In the genomic region with DNA sequence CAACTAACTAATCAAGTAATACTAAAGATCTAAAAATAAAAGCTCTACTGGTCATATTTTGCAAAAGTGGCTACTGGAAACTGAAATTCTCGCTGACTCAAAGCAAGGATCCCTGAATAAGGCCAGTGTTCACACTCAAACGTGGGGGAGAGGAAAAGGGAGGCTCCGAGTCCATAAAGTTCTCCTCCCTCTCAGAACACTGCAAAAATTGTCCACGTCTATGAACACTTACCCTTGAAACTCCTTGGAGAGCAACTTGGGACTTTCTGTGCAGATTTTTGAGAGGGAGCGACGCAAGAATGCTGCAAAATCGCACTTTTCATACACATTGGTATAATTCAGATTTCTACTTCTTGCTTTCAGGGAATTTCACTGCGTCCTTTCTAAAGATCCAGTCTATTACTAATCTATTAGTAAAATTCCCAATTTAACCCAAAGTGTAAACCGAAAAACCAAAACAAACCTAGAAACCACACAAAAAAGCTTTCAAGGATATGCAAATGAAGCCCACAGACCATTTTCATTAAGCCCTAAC, we compare ENCODE assay signal across 8 mouse cellular contexts. TPM values are rescaled to one million over a fixed set of nuclear protein-coding genes. Genes with fewer than 3 reads are reported as not detected.
DNase-seq lines count a peak whose midpoint lies in the region; ATAC-seq lines count a peak whose summit lies in the region.

No protein-coding gene starts in this region.

- H3K27ac ChIP-seq in neural tube, embryonic 11.5 days (ENCODE audit: low read depth, low read length) = no peak overlapping the region; the same call in 1 of the 2 replicates
- peak overlapping the region; percentile 99 for H3K27ac ChIP-seq in embryonic facial prominence, embryonic 15.5 days (replicated peaks)
- H3K27ac ChIP-seq in intestine, embryonic 15.5 days = peak overlapping the region; percentile 68
- H3K27ac ChIP-seq in midbrain, embryonic 15.5 days = peak overlapping the region; percentile 98

- DNase-seq in neural tube, embryonic 11.5 days (ENCODE audit: low spot score) = no peak
- no peak for DNase-seq in neural tube, embryonic 10.5 days (ENCODE audit: extremely low spot score, low spot score)
- no peak for DNase-seq in layer of hippocampus, adult 9-11 months
- DNase-seq in cerebellum, adult 8-10 months = no peak
- no peak for DNase-seq in frontal cortex, postnatal 25 days (ENCODE audit: low spot score in 2 of 2)

- H3K9ac ChIP-seq in neural tube, embryonic 11.5 days (ENCODE audit: low read length) = peak overlapping the region; percentile 87
- H3K9ac ChIP-seq in embryonic facial prominence, embryonic 15.5 days = peak overlapping the region; percentile 92
- H3K9ac ChIP-seq in intestine, embryonic 15.5 days = peak overlapping the region; percentile 93
- H3K9ac ChIP-seq in midbrain, embryonic 15.5 days = peak overlapping the region; percentile 98

- no peaks in the 10 kb centered on the region for H3K36me3 ChIP-seq in neural tube, embryonic 11.5 days (ENCODE audit: control insufficient read depth, insufficient read depth, low read length)
- 0 out of 2 replicates have a peak, but pooled peaks cover 5% of the 10 kb centered on the region for H3K36me3 ChIP-seq in embryonic facial prominence, embryonic 15.5 days
- H3K36me3 ChIP-seq in intestine, embryonic 15.5 days = no peaks in the 10 kb centered on the region
- H3K36me3 ChIP-seq in midbrain, embryonic 15.5 days (replicated peaks) = no peaks in the 10 kb centered on the region

- no peaks in the 10 kb centered on the region for H3K27me3 ChIP-seq in neural tube, embryonic 11.5 days (ENCODE audit: control insufficient read depth, insufficient read depth, low read length)
- no peaks in the 10 kb centered on the region for H3K27me3 ChIP-seq in embryonic facial prominence, embryonic 15.5 days
- no peaks in the 10 kb centered on the region for H3K27me3 ChIP-seq in intestine, embryonic 15.5 days (replicated peaks)
- no peaks in the 10 kb centered on the region for H3K27me3 ChIP-seq in midbrain, embryonic 15.5 days (replicated peaks)

- peaks cover 5% of the 10 kb centered on the region; the same call in 1 of the 2 replicates for H3K4me1 ChIP-seq in neural tube, embryonic 11.5 days (ENCODE audit: control insufficient read depth, insufficient read depth, low read length)
- peaks cover 13% of the 10 kb centered on the region for H3K4me1 ChIP-seq in embryonic facial prominence, embryonic 15.5 days
- peaks cover 5% of the 10 kb centered on the region; the same call in 1 of the 2 replicates for H3K4me1 ChIP-seq in intestine, embryonic 15.5 days (replicated peaks)
- peaks cover 20% of the 10 kb centered on the region for H3K4me1 ChIP-seq in midbrain, embryonic 15.5 days

- ATAC-seq in neural tube, embryonic 11.5 days (ENCODE audit: insufficient read depth, low FRiP score, low TSS enrichment) = no peak
- no peak for ATAC-seq in embryonic facial prominence, embryonic 15.5 days (ENCODE audit: insufficient number of reproducible peaks, low FRiP score, low TSS enrichment, low read depth)
- ATAC-seq in intestine, embryonic 15.5 days = no peak
- ATAC-seq in midbrain, embryonic 15.5 days (replicated peaks) = no peak

- peak overlapping the region; percentile 50 for H3K4me2 ChIP-seq in neural tube, embryonic 11.5 days (ENCODE audit: low read depth)
- H3K4me2 ChIP-seq in embryonic facial prominence, embryonic 15.5 days (replicated peaks) = peak overlapping the region; percentile 76
- peak overlapping the region; percentile 83 for H3K4me2 ChIP-seq in intestine, embryonic 15.5 days (replicated peaks)
- H3K4me2 ChIP-seq in midbrain, embryonic 15.5 days = peak overlapping the region; percentile 88

- 20% methylated on average over 9 of the region's 9 CpGs for WGBS in neural tube, embryonic 11.5 days
- WGBS in embryonic facial prominence, embryonic 15.5 days = 2% methylated on average over 9 of the region's 9 CpGs
- WGBS in intestine, embryonic 15.5 days = 6% methylated on average over 9 of the region's 9 CpGs
- WGBS in midbrain, embryonic 15.5 days = 8% methylated on average over 9 of the region's 9 CpGs

- peak overlapping the region; percentile 77 for H3K4me3 ChIP-seq in neural tube, embryonic 11.5 days (ENCODE audit: low read depth, low read length)
- peak overlapping the region; percentile 94 for H3K4me3 ChIP-seq in embryonic facial prominence, embryonic 15.5 days (replicated peaks)
- peak overlapping the region; percentile 82 for H3K4me3 ChIP-seq in intestine, embryonic 15.5 days (replicated peaks)
- peak overlapping the region; percentile 94 for H3K4me3 ChIP-seq in midbrain, embryonic 15.5 days

- no peaks in the 10 kb centered on the region for H3K9me3 ChIP-seq in neural tube, embryonic 11.5 days (ENCODE audit: control insufficient read depth, low read length)
- H3K9me3 ChIP-seq in embryonic facial prominence, embryonic 15.5 days (replicated peaks) = no peaks in the 10 kb centered on the region
- H3K9me3 ChIP-seq in intestine, embryonic 15.5 days = no peaks in the 10 kb centered on the region
- H3K9me3 ChIP-seq in midbrain, embryonic 15.5 days = no peaks in the 10 kb centered on the region

RNA-seq across cellular contexts. Expression of gene Appbp2, which starts 1.2 kb away (rescaled TPM):
- 61.5 and 65.2 TPM in 2 replicates for polyA plus RNA-seq in neural tube, embryonic 11.5 days (2014; fragmentation: Nextera tagmentation; extraction: Ambion mirVana)
- 38.0 and 38.7 TPM in 2 replicates for polyA plus RNA-seq in embryonic facial prominence, embryonic 15.5 days (2015; fragmentation: Nextera tagmentation; extraction: Ambion mirVana)
- 36.8 and 40.6 TPM in 2 replicates for polyA plus RNA-seq in intestine, embryonic 15.5 days (2015; fragmentation: Nextera tagmentation; extraction: Ambion mirVana)
- 44.9 and 45.7 TPM in 2 replicates for polyA plus RNA-seq in midbrain, embryonic 15.5 days (2015; fragmentation: Nextera tagmentation; extraction: Ambion mirVana)
